Mouse (Mus musculus) gastrocnemius, postnatal 14 days (tissue): ENCODE results near the gene Apc2. TPM values are rescaled to one million over a fixed set of nuclear protein-coding genes. Genes with fewer than 3 reads are reported as not detected.
"Not testable (repeated sequence)": the region's sequence is repeated elsewhere in the genome, so short reads cannot be mapped to it uniquely, and the experiment has no call there.

Source experiments
- DNase-seq: peaks from one replicate; pipeline ENCODE4 v3.0.0; 2021; ENCODE audit warnings: mixed read lengths
- intact Hi-C: fragments of 180-260 bp; cut with DNase I; formaldehyde crosslinking; loops from one replicate; pipeline ENCODE4 v1.15.1; 2025; ENCODE audit warnings: low total_unique reads
- long read RNA-seq, 2 experiments: library from polyadenylated mRNA; stranded (forward); transcript quantifications; one replicate each; pipeline ENCODE4 v2.0.0; 2021
- total RNA-seq, 2 experiments: library from RNA; stranded (reverse); gene quantifications; 2 replicates each; pipeline ENCODE4 v1.2.3; 2021

The Apc2 gene
- total RNA-seq, result 1 to 10 TPM in 1 of 2 experiments, under 1 TPM in 1; 0.93 to 1.2 TPM
- long read RNA-seq, experiment 1, partial matches to known transcripts, result 0 of 1 reads
- long read RNA-seq, experiment 1, other reads (novel, unspliced or antisense), result 1 of 1 reads
- long read RNA-seq, experiment 2, result 0 reads

DNA sequence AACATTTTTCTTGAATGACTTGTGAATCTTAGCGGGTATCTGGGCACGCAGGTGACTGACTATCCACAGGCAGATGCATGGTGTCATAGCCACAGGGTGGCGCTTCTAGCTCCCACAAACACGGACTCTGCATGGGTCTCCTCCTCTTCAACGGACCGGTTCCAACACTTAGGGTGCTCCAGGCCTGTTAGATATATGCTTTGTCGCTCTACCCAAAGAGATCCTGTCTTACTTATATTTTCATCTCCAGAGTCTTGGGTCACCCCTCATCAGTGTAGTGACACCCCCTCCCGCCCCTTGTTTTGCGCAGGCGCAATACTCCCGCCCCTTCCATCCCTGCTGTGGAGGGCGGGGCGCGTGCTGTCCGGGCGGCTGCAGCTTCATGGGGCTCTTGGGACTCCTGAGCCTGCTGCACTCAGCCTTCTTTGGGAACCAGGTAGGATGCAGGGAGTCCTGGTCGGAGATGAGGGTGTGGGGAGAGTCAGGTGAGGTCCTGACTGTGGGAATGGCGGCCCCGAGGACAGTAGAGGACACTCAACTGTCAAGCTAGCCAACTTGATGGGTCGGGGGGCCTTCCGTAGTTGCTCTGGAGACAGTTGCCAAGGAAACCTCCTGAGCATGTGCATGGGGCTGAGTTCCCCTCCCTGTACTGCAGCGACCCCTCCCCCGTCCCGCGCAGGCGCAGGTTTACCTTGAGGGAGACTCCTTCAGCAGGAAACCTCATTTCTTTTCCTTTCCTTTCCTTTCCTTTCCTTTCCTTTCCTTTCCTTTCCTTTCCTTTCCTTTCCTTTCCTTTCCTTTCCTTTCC lies at the start of gene Apc2:
Gene Apc2 (plus strand): TSS at position 360 of the 808 bp plus-strand sequence.
- DNase-seq, result peak; percentile 74
- intact Hi-C loops, result loop anchor here (5.0 kb wide), 1 partner anchor 56 kb away; no protein-coding TSS in a partner anchor

DNA sequence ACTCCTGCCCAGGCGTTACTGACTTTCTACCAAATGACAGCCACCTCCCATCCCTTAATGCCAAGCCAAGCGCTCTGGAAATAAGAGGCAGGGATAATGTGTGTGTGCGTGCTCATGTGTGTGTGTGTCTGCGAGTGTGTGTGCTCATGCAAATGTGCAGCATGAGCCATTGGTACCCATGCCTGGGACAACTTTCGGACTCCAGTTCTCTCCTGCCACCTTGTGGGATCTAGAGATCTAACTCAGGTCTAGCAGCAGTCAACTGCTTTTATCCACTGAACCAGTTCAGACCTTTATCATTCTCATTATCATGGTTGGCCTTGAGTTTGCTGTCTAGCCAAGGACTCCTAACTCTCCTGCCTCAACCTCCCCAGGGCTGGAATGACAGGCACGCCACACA lies 47.9 kb upstream of the Apc2 start:
- DNase-seq, result no peak
- intact Hi-C loops, result no loop called here

DNA sequence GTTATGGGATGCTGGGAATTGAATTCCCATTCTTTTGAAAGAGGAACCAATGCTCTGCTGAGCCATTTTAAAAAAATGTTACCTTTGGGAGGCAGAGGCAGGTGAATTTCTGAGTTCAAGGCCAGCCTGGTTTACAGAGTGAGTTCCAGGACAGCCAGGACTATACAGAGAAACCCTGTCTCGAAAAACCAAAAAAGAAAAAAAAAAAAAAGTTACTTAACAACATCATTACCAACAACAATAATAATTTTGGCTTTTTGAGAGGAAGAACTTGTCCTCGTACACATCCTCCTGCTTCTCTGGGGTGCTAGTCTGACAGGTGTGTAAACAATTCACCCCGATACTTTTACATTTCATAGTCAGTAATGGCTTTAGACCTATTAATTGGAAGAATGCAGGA lies 47.3 kb upstream of the Apc2 start:
- intact Hi-C loops, result not testable (repeated sequence)

DNA sequence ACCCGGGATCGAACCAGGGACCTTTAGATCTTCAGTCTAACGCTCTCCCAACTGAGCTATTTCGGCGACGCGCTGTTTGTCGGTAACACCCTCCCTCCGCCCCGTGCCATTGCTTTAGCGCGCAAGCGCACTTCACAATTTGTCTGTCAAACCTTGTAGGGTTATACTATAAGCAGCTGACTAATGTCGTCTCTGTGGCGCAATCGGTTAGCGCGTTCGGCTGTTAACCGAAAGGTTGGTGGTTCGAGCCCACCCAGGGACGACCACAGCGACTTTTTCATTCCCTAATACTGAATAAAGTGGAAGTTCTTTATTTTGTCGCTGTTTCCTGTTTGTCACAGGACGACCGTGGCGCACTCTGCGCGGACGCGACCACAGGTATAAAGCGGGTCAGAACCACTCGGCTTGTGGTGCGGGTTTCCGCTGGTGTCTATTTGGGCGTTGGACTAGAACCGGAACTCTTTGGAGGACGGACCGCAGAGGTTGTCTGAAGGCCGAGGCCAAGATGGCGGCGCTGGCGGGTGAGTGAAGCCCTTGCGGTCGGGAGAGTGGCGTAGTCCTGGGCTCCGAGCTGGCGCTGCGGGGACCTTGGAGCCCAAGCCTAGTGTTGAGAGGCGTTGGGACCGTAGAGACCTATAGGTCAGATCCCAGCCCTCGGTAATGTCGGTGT lies 46.7 kb upstream of the Apc2 start, which contains the start of gene Ndufs7:
Gene Ndufs7 (plus strand): TSS at position 151 of the 670 bp plus-strand sequence.
- intact Hi-C loops, result no loop called here
- peak; percentile 89 for DNase-seq

More for the DNA sequence above, 47.3 kb upstream of the Apc2 start:
- not testable (repeated sequence) for DNase-seq

DNA sequence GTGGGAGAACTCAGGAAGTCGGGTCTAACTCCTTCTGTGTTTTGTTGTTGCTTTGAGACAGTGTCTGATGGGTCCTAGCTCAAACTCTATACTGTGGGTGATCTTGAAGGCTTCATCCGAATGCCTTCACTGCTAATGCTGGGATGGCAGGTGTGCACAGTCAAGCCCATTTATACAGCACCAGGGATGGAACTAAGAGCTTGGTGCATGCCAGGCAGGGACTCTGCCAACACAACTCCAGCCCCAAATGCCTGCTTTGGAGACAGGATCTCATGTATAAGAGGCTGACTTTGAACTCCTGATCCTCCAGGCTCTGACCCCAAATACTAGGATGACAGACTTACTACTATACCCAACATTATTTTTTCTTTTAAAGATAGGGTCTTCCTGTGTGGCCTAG lies 45.7 kb upstream of the Apc2 start:
- DNase-seq, result no peak
- intact Hi-C loops, result no loop called here

DNA sequence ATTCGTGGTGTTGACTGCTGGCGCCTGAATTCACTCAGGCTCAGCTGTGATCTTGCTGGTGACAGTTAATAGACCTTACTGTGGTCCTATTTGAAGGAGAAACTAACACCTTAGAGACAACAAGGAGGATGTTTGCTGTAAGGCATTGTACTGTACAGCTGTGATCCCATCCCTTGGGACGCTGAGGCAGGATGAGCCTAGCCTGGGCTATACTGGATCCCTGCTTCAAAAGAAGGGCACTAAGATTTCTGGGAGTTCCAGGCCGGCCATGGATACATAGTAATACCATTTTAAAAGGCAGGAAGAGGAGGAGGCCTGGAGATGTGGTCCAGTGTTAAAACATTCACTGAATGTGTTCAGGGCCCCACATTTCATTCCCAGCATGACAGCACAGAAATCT lies 45.2 kb upstream of the Apc2 start:
- no peak for DNase-seq
- intact Hi-C loops, result no loop called here

DNA sequence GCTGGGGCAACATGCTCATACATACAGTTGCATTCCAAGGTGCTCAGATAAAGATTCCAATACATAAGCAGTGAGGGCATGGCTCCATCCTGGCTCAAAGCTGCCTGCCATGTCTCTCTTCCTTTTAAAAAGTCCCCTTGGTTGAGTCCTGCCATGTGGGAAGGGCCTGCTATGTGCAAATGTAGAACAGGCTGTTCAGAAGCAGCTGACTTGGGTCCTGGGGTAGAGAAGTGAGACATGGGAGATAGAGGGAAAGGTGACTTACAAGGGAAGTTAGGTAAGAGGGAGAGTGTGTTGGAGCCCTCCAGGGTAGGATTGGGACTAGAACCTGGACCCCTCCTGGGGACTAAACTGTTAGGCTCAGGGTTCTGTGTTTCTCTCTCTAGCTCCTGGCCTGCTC lies 43.8 kb upstream of the Apc2 start:
- no peak for DNase-seq
- intact Hi-C loops, result no loop called here

DNA sequence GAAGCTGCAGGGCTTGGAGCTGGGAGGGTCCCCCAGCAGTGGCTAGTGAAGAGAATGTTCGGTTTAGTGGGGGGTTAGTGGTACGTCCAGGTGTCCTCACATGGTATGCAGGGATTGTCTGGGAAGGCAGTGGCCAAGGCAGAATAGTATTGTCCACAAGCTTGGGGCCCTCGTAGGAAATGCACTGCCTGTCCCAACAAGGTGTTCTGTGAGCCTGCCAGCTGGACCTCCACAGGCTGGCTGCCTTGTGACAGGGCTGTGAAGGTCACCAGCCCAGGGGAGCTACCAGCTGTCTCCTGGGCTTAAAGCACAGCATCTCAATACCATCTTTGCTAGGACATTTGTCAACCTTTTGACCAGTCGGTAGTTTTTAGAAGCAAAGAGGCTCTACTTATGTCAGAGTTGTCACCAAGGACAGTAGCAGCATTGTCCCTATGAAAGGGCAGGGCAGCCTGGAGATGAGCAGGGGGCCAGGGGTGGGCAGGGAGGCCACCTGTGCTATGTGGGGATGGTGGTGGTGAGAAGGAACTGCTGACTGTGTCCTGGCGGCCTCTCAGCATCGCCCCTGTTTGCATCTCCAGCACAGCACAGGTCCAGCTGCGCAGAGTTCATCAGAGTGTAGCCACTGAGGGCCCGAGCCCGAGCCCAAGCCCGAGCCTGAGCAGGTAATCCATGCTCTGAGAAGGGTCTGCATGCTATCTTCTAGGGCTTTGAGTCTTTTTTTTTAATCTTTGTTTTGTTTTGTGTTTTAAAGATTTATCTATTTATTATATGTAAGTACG lies 43.1 kb upstream of the Apc2 start:
- DNase-seq, result no peak
- intact Hi-C loops, result no loop called here

DNA sequence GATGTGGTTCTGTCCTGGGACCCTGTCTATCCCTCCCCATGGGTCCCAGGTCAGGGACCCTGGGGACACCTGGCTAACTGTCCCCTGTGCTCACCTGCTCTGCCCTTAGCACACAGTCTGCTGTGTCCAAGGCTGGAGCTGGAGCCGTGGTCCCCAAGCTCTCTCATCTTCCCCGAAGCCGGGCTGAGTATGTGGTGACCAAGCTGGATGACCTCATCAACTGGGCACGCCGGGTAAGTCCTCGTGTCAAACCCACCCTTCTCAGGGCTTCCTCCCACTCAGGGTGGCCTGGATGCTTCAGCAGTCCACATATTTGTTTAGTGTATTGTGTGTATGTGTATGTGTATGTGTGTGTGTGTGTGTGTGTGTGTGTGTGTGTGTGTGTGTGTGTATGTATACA lies 42.2 kb upstream of the Apc2 start:
- intact Hi-C loops, result no loop called here
- no peak for DNase-seq

DNA sequence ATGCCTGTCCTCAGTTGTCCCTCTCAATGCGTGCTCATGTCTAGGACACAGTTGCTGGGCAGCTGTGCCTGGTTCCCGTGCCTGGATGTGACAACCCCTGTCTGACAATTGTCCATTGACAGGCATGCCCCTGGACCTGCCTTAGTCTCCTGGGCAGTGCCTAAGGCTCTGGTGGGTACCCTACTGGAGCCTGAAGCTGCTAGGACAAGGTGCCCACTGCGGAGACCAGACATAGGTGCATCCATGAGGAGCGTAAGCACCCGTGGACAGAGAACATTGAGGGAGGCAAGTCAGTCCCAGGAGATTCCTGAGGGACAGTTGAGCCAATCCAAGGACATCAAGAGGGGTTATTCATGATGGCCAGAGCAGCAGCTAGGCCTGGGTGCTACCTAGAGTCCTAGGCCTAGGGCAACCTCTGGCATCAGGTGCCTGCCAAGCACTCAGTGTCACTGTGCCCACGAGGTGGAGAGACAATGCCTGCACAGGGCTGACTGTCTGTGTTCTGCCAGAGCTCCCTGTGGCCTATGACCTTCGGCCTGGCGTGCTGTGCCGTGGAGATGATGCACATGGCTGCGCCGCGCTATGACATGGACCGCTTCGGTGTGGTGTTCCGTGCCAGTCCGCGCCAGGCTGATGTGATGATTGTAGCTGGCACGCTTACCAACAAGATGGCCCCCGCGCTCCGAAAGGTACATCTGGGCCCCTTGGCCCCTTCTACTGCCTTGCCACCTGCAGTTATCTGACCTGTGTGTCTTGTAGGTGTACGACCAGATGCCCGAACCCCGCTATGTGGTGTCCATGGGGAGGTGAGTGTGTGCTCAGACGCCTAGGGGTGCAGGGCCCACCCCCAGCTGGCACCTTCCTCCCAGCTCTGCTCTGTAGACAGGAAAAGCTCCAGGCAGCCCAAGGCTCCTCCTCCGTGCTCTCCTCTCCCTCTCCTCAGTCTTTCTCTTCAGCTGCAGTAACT lies 41.2 kb upstream of the Apc2 start:
- no peak for DNase-seq
- intact Hi-C loops, result no loop called here

DNA sequence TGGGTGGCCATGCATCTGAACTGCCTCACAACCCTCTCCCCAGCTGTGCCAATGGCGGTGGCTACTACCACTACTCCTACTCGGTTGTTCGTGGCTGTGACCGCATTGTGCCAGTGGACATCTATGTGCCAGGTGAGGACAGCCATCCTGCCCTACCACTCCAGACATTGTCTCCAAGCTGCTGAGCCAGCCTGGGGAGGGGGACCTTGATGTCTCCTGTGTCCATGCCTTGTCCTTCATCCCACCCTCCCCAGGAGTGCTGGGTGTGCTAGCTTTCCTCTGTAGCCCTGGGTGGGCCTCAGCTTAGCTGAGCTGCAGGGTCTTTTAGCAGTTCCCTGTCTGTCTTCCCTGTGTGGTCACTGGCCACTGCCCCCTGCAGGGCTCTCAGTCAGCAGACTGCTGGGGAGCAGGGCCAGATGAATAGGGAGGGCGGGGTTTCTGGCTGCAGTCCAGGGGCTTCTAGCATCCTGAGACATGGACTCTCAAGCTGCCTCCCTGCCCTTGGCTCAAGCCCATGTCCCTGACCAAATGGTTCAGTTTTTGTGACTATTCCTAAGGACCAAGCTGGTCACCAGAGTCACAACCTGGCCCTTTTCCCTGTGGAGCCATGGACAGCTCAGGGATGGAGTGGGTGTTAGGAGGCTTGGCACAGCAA lies 39.8 kb upstream of the Apc2 start:
- DNase-seq, result peak; percentile 54
- intact Hi-C loops, result no loop called here

DNA sequence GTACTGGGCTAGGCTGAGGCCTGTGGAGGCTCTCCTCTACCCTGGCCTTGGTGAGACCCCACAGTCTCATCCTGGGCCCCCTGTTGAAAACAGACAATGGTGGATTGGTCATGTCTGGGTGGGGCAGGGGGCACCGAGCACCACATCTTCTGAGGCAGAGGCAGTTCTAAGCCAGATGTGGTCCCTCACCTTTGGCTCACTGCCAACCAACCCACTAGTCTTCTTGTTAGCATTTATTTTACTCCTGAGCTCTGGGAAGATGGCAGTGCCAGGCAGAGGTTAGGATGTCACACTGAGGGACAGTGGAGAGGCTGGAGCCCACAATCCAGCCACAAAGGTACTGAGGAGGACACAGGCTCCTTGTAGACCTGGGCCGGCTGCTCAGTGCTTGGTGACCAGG lies 37.8 kb upstream of the Apc2 start:
- DNase-seq, result no peak
- intact Hi-C loops, result no loop called here

DNA sequence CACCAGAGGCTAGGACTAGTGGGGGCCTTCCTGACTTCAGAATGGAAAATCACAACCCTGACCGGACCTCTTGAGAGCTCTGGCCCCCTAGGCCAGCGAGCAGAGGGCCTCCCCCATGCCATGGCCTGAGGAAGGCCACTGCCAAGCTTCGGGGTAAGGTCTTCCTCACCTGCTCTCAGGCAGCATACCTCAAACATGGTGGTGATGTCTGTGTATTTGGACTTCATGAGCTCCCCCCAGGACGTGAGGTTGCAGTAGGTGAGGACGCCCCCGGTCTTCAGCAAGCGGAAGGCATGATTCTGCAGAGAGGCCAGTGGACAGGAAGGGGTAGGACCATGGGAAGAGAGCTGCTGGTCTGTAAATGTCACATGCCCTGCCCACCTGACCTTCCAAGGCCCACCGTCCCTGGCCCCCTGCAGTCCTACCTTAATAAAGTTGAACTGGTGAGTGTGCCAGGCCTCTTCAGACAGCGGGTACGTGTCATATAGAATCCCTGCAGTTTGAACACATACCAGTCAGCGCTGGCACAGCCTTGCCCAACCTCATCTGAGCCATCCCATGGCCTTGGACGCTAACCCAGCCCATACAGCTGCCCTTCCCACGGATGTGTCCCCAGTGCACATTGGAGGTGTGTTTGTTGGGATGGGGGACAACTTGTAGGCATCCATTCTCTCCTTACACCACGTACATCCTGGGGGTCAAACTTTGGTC lies 36.9 kb upstream of the Apc2 start:
- intact Hi-C loops, result no loop called here
- DNase-seq, result no peak

DNA sequence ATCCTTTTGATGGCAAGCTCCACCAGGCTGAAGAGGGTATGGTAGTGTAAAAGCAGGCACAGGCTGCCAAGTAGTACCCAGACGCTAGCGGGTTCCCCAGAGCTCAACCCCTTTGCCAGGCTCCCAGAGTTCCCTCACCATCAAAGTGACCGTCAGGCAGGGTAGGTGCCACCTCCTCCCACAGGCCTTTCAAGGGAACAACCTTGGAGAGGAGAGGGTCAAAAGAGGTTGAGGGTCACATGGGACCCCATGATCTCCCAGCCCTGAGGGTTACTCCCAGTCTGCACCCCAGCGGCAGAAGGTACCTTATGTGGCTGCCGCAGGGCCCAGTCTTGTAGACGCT lies 36.3 kb upstream of the Apc2 start:
- DNase-seq, result no peak
- intact Hi-C loops, result no loop called here

DNA sequence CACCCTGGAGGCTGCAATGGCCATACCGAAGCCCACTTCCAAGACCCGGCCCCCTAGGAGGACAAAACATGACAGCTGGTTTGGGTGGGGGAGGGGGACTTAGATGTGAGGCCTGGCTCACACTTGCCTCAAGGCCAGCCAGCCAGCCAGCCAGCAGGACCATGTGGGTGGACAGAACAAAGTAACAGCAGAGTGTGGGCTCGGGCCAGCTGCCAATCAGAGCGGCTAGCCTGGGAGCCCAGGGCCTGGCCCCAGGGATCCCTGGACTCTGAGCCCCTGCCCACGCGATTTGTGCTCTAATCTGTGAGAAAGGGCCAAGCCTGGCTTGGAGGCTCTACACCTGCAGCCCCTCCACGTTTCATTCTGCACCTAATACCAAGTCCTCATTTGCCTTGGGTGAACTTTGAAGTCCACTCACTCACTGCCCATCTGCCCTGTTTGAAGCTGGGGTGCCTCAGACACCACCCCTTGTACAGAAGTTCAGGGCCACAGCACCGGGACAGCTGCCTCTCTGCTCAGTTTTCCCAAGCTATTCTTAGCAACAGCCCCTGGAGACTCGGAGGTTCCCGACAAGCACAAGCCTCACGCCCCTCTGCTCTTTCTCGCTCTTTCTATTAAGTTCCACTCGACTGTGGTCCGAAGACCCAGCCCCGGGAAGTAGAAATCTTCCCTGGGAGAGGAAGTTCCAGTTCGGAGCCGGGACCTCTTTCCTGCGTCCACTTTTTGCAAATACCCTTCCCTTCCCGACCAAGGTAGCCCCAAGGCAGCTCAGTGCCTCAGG lies 35.7 kb upstream of the Apc2 start:
- DNase-seq, result peak; percentile 82
- intact Hi-C loops, result no loop called here

DNA sequence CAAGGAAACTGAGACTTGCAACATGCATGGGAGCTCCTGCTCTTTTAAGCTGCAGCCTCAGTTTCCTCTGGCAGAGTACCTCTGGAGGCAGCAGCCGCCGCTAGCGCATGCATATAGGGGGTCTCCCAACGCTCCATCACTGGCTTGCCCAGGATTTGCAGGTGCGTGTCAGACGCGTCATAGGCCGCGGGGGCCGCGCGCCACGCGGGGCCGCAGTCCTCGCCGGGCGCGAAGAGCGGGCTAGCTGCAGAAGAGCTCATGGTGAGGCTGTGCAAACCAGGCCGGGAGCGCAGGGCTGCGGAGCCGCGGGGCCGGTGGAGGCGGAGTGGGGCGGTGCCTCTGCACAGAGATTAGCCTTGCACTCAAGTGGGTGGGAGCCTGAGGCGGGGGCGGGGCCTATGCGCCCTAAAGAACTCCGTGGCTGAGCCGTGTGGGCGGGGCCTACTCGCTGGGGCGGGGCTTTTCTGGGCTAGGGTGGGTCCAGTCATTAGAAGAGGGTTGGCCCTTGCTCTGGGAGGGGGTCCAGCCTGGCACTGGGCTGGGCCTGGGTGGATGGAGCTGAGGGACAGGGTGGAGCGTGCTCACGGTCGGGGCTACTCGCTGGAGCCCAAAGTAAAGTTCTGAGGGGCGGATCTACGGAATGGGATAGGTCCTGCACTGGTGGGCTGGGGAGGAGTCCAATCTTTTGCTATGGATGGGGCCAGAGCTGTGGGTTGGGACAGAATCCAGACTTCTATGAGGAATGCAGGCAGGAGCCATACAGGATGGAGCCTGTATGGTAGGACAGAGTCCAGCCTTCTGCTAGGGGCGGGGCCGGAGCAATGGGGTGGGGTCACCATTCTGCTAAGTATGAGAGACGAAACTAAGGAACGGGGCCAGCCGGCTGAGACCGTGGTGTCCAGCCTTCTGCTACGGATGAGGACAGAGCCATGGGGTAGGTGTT lies 34.9 kb upstream of the Apc2 start, which contains the start of the genes Gamt and Dazap1:
Gene Gamt (minus strand): TSS at position 371 of the 943 bp plus-strand sequence.
Gene Dazap1 (plus strand): TSS at position 845 of the 943 bp plus-strand sequence.
- DNase-seq, result peak; percentile 99
- intact Hi-C loops, result no loop called here
